Mouse (Mus musculus) kidney, adult 9 months (tissue): ENCODE data around the gene Meis1.

ENCODE experiments used
- DNase-seq: peaks from one replicate; pipeline ENCODE4 v3.0.0; 2022

Gene Meis1

DNA sequence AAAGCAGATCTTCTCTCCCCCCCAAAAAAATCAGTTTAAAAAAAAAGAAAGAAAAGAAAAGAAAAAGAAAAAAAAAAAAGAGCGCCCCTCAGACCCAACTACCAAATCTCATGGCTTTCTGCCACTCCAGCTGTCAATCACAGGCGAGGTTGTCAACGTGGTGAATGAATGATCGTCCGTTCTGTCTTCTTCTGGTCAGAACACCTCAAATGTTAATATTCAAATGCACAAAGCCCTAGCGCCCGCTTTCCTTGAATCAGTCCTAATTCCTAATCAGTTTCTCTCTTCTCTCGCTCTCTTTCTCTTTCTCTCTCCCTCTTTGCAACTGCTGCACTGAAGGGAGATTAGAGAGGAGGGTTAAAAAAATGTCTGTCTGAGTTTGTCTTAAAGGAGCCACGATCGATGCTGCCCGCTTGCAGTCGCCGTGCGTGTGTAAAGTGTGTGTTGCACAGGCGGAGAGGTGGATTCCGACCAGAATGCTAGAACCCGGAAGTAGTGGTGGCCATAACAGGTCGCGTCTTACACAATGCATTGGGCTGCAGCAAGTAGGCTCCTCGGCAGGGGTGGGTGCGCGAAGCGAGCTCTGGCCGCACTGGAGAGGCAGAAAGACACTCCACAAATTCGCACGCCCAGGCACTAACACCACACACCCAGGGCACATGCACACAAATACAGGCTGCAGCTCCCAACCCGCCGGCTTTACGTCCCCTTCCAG lies at the start of gene Meis1:
TSS of gene Meis1 (minus strand) at position 497 of the 715 bp plus-strand sequence.
- peak; percentile 90 for DNase-seq

DNA sequence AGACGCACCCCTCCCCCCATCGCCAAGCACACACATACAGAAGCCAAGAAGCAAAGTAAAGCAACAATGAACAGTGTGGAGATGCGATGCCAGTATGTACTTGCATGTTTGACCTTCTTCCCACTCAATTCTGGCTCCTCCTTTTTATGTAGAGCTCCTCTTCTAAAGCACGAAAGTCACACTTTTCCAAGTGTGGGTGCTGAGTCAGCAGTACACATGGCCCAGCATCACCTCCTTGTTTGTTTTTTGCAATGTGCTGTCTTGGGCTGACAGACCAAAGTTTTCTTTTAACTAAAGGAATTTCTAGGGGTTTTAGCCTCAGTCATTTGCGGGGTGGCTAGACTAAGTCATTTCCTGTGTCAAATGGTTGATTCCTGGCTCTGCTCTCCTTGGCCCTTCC lies 48.5 kb upstream of the Meis1 start:
- DNase-seq = no peak

DNA sequence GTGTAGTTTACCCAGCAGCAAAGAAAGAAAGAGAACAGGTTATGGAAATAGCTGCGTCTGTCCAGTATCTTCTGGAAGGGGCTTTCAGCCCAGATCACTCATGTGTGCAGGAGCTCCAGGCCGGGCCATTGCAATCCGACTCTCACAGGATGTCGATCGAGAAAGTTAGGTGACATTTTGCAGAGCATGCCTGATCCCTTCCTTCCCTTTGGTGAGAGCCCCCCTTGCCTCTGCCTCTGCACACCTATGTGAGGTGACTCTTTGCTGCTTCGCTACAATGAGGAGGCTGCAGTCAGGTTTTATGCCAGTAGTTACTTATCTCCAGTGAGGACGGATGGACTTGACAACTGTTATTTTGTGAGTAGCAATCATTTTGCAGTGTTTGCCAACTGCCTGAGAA lies 30.5 kb upstream of the Meis1 start:
- DNase-seq = no peak

DNA sequence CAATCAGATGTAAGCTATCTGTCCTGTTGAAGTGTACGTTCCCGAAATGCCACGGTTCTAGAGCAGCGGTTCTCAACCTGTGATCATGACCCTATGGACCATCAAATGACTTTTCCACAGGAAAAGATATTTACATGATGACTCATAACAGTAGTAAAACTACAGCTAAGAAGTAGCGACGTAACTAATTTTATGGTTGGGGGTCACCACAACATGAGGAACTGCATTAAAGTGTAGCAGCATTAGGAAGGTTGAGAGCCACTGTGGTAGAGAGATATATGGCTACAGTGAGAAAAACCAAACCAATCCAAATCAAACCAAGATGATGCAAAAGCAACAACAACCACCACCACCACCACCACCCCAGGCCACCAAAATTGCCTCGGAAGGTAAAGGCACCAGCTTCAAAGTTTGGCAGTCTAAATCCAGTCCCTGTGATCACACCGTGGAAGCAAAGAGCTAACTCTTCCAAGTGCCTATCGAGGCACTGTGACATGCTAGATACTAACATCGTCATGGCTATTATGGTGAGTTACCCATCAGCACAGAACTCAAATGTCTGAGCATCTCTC lies 17.9 kb upstream of the Meis1 start:
- no peak for DNase-seq

DNA sequence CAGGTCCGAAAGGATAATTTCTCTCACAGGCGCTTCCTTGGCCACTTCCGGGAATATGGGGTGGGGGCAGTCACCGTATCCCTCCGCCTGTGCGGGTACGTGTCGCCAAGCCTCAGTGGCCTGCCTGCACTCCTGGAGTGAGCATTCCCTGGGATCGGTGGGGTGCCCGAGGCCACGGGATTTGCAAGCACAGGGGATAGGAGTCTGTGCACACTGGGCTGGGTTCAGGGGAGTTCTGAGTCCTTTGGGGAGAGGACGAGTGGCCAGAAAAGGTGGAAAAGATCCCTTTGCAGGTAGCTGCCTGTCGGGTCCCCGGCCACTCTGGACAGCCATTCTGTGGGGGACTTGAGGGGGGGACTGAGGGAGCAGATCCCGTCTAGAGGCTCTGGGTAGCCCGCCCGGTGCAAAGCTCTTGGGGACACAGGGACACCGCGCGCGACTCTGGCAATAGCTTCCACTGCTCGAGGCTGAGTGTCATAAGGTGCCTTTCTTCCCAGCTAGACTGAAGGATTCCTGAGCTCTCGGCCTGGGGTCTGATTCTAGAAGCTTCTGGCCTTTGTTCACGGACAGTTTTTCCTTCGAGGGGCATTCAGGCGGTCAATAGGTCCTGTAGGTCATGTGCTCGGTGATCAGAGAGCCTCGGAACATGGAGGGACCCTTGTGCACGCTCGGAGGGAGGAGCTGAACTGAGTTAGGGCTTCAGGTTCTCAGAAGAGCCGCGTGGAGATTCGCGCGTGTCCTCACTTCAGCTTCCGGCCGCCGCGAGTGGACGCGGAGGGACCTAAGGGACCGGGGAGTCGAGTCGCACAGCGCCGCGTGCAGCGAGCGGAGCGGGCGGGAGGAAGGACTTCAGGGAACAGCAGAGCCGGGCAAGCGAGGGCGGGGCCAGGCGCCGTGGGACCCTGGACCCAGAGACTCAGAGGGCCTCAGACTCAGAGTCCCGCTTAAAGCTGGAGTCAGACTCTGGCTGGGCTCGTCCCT lies 8.1 kb upstream of the Meis1 start:
- DNase-seq = no peak

DNA sequence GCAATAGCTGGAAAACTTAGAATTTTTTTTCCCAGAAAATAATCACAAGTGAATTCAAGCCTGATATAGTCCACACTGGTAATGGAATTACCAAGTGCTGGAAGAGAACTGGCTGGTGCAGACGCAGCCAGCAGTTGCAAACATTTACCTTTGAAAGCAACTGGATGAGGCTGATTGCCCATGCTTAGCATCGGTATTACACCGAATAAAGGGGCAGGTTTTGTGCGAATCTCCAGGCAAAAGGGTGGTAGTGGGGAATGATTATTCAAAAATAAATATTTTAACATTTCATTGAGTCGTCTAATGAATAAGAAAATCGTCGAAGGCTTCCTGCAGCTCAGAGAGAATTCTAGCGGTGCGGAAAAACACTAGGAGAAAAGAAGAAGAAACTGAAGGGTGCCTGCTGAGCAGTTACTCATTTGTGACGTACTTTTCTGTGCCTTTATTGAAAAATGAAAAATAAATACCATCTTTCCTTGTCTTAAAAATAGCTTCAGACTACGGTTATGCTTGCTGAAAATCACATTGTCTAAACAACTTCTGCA lies 7.3 kb upstream of the Meis1 start:
- no peak for DNase-seq

DNA sequence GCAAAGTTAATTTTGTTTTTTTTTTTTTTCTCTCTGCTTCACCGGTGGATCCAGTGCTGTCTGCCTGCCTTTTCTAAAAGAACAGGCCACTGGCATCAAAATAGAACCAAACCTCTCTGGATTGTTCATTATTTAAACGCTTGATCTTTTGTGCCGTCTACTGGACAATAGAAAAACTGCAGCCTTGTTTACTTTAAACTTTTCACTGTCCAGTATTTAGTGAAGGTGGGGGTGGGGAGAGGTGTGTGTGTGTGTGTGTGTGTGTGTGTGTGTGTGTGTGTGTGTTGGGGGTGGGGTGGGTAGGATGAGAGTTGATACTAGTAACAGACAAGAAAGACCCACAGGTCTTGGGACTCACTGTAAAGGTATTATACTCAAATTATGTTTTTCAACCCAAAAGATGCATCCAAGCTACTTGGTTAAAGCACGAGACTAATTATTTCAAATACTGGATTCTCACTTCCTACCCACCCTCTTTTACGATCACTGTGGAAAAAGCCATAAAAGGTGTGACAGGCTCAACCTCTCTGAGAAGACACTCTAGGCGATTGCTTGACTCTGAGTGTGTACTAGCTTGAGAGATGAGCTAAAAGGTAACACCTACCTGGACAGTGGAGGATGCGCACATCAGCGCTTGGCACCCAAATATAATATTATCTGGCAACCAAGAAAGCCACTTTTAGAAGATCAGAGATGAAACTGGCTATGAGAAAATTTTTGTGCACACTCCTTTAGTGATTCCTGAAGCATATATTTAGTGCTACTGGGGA lies 5.9 kb upstream of the Meis1 start:
- DNase-seq = peak; percentile 76

DNA sequence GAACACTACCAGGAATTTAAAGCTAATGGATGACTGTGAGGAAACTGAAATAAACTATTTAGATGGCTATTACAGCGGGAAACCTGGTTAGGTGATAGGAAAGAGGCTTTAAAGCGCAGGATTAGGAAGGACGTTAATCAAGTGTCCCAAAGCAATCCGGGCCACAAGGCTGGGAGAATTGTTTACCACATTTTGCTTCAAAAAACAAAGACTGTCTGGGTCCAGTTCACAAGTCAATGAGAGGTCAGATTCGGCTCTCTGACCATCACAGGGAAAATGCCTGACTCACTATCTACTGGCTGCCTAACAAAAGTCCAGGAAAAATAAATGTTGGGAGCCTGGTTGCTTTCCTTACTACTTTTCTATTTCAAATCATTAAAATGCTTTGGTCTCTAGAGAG lies 4.6 kb upstream of the Meis1 start:
- no peak for DNase-seq

DNA sequence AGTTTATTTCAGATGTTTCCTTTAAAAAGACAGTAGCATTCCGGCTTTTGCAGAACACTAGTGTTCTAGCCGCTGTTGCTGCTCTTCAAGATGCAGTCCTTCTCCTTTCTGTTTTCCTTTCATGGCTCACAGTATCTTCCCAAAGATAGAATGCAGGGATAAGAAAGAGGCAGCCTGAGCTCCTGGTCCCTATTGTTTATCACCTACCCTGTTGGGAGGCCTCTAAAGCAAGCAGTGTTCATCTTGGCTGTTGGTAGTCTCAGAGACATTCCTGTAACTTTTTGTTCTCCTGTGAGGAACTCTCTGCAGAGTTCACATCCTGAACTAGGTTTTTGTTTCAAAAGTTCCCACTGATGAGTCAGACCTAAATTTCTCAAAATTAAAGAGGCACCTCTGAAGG lies 3.8 kb upstream of the Meis1 start:
- no peak for DNase-seq

DNA sequence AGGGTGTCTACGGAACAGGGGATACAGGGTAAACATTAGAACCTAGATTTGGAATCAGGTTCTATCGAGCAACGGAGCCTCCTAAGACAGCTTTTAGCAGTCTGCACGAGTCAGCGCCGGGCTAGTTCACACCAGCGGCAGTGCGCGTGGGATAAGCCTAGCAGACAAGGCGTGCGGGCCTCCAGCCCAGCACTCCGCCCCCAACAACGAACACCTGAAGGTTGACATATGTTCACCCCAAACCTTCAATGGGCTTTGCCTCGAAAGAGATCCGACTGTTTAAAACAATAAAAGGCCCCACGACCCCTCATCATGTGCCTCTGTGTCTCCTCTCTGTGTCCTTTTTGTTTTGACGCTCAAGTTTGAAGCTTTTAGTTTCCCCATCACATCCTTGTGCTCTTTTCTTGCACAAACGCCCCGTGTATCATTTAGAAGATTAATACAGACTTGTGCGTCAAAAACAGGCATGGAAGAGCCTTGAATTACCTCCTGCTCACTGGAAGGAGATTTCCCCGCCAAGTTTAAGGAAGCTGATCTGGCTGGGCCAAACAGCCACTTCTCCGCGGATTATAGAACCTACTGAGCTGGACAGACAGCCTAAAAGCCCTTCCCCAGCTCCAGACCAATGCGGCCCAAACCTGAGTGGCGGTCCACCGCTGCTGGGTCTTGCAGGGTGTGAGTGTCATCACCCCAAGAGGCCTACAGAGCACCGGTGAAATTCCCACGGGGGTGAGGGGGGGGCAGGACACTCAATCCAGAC lies 2.3 kb upstream of the Meis1 start:
- no peak for DNase-seq

DNA sequence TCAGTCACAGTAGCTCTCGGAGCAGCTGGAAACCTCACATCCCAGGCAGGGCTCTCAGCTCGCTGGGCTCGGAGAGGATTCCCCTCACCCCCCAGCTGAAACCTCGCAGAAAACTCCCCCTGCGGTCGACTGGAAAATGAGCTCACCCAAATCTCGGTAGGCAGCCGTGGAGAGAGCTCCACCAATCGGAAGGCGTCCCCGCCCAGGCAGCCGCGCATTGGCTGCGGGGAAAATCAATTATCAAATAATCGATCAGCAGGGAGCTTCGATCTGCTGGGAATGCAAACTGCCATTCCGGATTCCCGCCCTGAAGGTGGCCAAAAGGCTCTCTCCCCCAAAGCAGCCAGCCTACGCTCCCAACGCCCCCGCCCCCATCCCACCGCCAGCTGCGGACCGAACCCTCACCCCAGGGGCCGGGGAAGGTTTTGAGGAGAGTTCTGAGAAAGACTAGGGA lies 1.6 kb upstream of the Meis1 start:
- peak; percentile 89 for DNase-seq

DNA sequence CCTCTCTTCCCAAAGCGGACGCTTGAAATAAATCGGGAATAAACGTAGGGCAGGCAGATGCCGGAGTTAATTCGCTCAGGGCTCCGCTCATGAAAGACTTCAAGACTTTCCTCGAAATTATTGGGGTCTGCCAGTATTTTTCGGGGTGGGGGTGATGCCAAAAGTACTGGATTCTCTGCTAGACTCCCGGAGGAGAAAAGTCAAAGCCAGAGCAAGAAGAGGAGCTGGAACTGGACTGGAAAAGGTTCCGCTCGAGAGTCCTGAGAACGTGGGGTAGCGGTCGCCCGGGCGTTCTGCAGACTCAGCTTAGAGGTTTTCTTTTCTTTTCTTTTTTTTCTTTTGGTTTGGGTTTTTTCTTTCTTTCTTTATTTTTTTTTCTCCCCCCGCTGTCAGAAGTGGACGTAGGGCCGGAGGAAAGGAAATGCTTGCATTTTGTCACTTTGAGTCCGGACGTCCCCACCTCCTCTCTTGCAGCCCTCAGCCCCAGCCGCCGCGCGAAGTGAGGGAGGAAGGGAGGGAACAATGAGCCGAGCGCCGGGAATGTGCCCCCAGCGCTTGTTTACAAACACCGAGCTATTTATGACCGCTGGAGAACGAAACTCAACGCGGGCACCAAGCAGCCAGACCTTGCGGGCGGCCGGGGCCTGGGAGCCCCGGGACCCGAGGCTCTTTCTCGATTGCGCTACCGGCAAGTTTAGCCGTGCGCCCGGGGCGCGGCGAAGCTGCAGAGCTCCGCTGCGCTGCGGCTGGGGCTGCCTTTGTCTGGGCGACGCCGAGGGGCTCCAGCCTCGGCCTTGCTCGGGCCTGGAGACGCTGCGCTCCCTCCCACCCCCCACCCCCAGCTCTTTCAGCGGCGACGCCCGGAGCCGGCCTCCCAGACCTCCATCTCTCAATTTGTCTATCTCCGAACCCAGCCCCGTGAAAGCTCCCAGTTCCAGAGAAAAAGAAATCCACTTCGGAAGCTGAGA lies 703 bp upstream of the Meis1 start:
- DNase-seq = no peak

DNA sequence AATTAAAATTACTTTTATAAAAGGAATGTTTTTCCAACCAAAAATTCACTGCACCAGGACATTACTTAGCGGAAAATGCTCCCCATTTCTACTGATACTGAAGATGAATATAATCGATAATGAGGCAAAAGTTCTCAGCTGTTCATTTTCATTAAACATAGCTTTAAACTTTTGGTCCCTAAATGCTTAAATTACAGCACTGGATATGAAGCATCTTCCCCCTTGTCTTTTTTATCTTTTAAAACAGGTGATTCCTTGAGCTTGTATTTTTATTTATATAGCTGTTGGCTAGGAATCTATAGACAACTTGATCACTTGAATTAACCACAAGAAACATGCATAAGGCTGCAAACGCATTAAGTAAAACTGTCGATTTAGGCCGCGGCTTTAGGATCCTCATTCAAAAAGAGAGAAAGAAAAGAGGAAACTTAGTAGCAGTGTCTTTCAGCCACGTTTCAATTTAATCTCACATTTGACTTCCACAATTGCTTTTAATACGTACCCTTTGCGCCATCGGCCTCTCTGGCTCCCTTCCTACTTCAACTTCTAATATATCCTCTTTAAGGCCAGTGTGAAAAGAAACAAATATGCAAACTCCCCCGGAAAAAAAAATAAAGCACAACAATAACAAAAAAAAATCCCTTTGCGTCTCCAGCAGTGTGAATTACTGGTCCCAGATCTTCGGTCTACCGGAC lies 919 bp downstream of the Meis1 start:
- DNase-seq = no peak

DNA sequence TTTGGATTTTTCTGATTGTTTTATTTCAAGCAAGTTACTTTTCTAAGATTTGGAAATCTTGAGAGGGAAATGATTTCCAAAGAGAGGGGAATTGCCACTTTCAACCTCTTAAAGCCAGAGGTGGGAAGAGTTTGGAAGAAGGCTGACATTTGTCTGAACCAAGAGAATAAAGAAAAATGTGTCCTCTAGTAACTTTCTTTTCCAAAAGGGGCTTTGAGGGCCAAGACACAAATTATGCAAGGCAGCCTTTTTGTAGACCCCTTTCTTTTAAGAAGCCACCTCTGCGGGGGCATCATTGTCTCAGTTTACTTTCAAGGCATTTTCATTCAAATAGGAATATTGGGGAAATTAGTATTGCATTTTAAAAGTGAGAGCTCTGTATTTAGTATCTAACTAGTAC lies 1.5 kb downstream of the Meis1 start:
- DNase-seq = no peak

DNA sequence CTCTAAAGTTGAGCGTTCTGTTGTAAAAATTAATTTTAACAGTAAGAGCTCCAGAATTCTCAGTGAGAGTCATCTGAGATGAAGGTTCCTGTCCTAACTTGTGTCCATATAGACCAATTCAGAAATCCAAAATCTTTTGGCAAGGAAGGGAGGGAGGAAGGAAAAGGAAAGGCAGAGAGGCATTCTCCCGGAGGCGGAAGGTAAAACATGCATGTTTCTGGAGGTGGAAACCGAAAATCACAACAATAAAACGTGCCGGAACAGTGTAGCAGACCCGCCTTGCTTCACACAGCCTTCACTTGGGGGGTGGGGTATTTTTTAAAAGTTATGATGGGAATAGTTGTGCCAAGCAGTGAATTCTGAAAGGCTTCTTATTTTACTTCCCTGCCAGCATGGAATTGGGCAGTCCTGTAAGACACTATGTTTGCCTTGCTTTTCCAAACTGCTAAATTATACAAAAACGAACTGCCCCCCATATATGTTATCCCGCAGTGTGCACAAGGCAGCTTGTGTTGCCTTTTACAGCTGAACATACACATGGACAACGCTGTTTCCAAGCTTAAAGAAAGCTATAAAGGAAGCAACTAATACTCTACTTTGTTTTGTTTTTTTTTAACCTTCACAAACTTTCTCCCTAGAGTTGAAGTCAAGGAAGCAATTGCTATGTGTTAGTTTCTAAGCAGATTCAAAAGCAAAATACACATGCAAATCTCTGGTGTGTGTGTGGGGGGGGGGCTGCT lies 2.1 kb downstream of the Meis1 start:
- DNase-seq = no peak

DNA sequence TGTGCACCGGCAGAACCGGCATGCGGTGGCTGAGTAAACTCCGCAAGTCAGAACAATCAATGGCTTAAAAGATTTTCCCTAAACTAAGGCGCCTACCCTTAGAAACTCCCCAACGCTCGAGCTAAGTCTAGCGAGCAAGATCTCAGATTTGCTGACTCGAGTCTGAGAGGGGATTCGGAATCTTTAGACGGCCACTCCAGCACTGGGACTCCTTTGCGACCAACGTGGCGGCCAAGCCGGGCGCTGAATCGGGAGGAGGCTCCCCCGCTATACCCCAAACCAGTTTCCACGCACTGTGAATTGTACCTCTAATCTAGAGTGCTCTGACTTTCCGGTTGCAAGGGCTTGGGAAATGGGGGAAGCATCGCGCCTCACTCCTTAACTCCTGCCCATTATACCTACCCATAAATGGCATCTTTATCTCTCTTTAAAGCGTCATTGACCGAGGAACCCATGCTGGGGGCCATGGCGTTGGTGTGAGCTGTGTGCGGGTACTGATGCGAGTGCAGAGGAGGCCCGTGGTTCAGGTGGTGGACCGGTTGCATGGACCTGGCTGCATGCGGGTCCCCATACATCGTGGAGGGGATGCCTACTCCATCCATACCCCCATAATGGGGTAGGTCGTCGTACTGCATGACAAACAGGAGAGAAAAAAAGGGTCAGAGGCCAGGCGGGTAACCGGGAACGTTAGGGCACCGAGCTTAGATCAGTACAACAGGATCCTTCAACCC lies 2.9 kb downstream of the Meis1 start:
- DNase-seq = no peak

DNA sequence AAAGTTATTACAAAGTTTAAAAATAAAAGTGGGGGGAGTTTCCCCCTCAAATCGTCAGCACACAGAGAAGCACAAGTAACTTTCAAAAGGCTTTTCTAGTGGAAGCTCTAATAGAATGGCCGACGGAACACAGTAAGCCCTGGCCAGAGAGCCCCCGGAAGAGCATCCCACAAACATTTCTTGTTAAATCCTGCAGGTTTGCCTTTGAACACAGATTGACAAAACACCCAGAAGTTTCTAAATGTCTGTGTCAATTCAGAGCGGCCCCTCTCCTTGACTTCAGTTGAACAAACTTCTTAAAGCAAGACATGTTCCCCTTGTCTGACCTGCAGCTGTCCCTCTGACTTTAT lies 3.4 kb downstream of the Meis1 start:
- no peak for DNase-seq

DNA sequence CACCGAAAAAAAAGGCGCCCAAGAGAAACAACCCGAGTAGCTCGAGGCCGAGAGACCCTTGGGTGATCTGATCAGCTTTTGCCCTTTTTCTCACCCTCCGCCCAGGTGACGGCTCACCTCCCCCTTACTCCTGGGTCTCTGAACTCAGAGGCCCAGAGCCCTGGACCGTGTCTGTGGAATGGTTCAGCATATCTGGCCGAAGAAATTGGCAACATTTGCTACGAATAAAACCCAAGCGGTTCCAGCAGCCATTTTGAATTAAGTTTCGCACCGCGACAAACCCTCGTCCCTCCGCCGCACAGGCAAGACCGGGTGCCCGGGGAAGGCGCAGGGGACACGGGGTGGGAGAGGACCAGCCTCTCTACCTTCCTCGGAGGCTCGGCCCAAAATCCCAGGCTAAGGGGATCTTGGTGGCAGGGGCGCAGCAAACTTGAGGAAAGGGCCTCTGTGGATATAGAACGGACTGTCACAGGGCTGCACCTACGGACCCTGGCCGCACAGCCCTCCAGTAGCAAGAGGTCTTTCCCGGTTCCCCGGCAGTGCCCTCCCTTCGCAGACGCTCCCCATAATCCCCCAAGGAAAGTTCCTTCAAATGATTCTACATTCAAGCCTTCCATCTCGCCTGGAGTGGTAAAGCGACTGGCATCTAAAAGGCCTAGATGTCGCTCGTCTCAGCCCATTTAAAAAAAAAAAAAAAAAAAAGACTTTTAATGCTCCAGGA lies 4.2 kb downstream of the Meis1 start:
- DNase-seq = no peak
